In the genomic region with DNA sequence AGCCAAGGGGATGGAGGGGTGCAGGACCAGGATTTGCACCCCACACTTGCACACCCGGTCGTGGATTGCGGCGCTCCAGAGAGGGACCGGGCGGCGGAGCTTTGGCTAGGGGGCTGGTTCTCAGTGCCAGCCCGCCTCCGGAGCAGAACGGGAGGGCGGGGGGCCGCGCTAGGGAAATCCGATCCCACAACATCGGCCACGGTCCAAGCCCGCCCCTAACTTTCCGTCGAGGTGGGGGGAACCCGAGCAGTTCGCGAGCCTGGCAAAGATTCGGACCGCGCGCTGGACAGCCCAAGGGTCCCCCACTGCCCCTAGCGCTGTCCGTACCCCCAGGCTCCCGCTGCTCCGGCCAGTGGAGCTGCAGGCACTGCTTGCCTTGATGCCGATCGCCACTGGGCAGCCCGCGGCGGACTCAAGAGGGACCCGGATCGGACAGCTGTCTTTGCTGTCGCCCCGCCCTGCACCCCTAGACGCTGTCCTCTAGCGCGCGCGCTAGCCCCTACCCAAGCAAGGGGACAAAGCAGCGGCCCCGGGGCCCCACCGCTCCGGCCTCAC, we compare ENCODE assay signal across 9 mouse cellular contexts. TPM values are rescaled to one million over a fixed set of nuclear protein-coding genes. Genes with fewer than 3 reads are reported as not detected.
DNase-seq lines count a peak whose midpoint lies in the region; ATAC-seq and TF ChIP-seq lines count a peak whose summit lies in the region.
"Had no signal": no experiment of that assay in that cellular context is flagged by ENCODE, and none has a peak within 500 bp of the region (broad histone marks: within the 10 kb centered on the region; RNA-seq: fewer than 3 reads in every experiment).

No protein-coding gene starts in this region.

- H3K9ac ChIP-seq in forebrain, embryonic 13.5 days, result peak overlapping the region; percentile 99
- peak overlapping the region; percentile 99 for H3K9ac ChIP-seq in neural tube, embryonic 14.5 days (replicated peaks; ENCODE audit: low read depth, low read length)

- peak overlapping the region; percentile 96 for H3ac ChIP-seq in C2C12 (ENCODE audit: control insufficient read depth, insufficient read length, low read depth)

- TF ChIP-seq POLR2A in lung, adult 2 months (IDR thresholded peaks at IDR 0.05; ENCODE audit: borderline replicate concordance, extremely low read depth, low read depth, low read length), result peak; percentile 59; the same call in 1 of the 2 replicates

- H3K4me3 ChIP-seq in C2C12 (ENCODE audit: insufficient read depth, poor library complexity, severe bottlenecking), result peak overlapping the region; percentile 68
- peak overlapping the region; percentile 95 for H3K4me3 ChIP-seq in forebrain, embryonic 13.5 days
- H3K4me3 ChIP-seq in lung, adult 2 months (replicated peaks; ENCODE audit: extremely low read depth, low read depth, low read length), result peak overlapping the region; percentile 96
- peak overlapping the region; percentile 98 for H3K4me3 ChIP-seq in neural tube, embryonic 14.5 days (ENCODE audit: low read depth, low read length)

- ATAC-seq in forebrain, embryonic 13.5 days, result peak; percentile 62
- peak; percentile 59 for ATAC-seq in neural tube, embryonic 14.5 days (ENCODE audit: low read depth)

- peak overlapping the region; percentile 99 for H3K27ac ChIP-seq in forebrain, embryonic 13.5 days
- peak overlapping the region; percentile 99 for H3K27ac ChIP-seq in neural tube, embryonic 14.5 days (ENCODE audit: low read depth, low read length)

- peaks cover 22% of the 10 kb centered on the region for H3K79me3 ChIP-seq in C2C12 (ENCODE audit: low read depth)

- H3K27me3 ChIP-seq in C2C12 (ENCODE audit: control insufficient read depth, insufficient read depth, insufficient read length), result no peaks in the 10 kb centered on the region
- peaks cover 23% of the 10 kb centered on the region for H3K27me3 ChIP-seq in forebrain, embryonic 13.5 days
- no peaks in the 10 kb centered on the region; the same call in 1 of the 2 replicates for H3K27me3 ChIP-seq in neural tube, embryonic 14.5 days (ENCODE audit: control insufficient read depth, insufficient read depth, low read length)

- 0% methylated on average over 48 of the region's 48 CpGs for WGBS in forebrain, embryonic 13.5 days
- WGBS in lung, adult 2 months, result 0% methylated on average over 48 of the region's 48 CpGs
- WGBS in neural tube, embryonic 14.5 days, result under 1% methylated on average over 47 of the region's 48 CpGs

- peaks cover 46% of the 10 kb centered on the region for H3K79me2 ChIP-seq in C2C12 (ENCODE audit: control insufficient read depth, insufficient read depth)

- intact Hi-C loops in heart, postnatal 10 days (cut with DNase I), result loop anchor here (2.0 kb wide), 1 partner anchor 77 kb away; no protein-coding TSS in a partner anchor

- peak overlapping the region; percentile 99 for H3K4me2 ChIP-seq in forebrain, embryonic 13.5 days
- H3K4me2 ChIP-seq in neural tube, embryonic 14.5 days (ENCODE audit: low read depth, low read length), result peak overlapping the region; percentile 97

- peak; percentile 72 to 82 for DNase-seq in adrenal gland, postnatal 4 days (ENCODE audit: low spot score in 2 of 2)
- DNase-seq in heart, postnatal 10 days, result peak; percentile 92
- DNase-seq in kidney, postnatal 25 days, result peak; percentile 87 to 92
- peak; percentile 79 for DNase-seq in lung, adult 2 months
- peak; percentile 82 for DNase-seq in urinary bladder, adult 2 months (ENCODE audit: low spot score)

- peaks cover 25% of the 10 kb centered on the region for H3K36me3 ChIP-seq in C2C12 (ENCODE audit: control insufficient read depth, insufficient read depth)
- peaks cover 29% of the 10 kb centered on the region for H3K36me3 ChIP-seq in forebrain, embryonic 13.5 days (ENCODE audit: poor library complexity, severe bottlenecking)
- peaks cover 19% of the 10 kb centered on the region for H3K36me3 ChIP-seq in neural tube, embryonic 14.5 days (ENCODE audit: control insufficient read depth, insufficient read depth, low read length)

- H3K4me1 ChIP-seq in forebrain, embryonic 13.5 days, result peaks cover 35% of the 10 kb centered on the region
- peaks cover 29% of the 10 kb centered on the region for H3K4me1 ChIP-seq in lung, adult 2 months (ENCODE audit: control insufficient read depth, insufficient read depth, low read length)
- H3K4me1 ChIP-seq in neural tube, embryonic 14.5 days (ENCODE audit: control insufficient read depth, insufficient read depth, low read length), result peaks cover 28% of the 10 kb centered on the region

- H3K9me3 ChIP-seq in forebrain, embryonic 13.5 days (replicated peaks), result no peaks in the 10 kb centered on the region
- H3K9me3 ChIP-seq in neural tube, embryonic 14.5 days (ENCODE audit: control insufficient read depth, low read length), result no peaks in the 10 kb centered on the region

- no peak for TF ChIP-seq CTCF in C2C12 (IDR thresholded peaks at IDR 0.05; ENCODE audit: control insufficient read depth, insufficient read depth, insufficient read length)
- TF ChIP-seq CTCF in lung, adult 2 months (IDR thresholded peaks at IDR 0.05; ENCODE audit: insufficient read depth, low read length), result no peak

TF ChIP-seq in C2C12, 6 proteins besides CTCF, POLR2A, EP300 and RAD21:
- TF ChIP-seq MYOG (IDR thresholded peaks at IDR 0.05; ENCODE audit: control insufficient read depth, extremely low read depth, insufficient read length), result no peak
- no peak for TF ChIP-seq MAX (IDR thresholded peaks at IDR 0.05)
- no peak for TF ChIP-seq FOSL1 (IDR thresholded peaks at IDR 0.05; ENCODE audit: insufficient read depth, low read length, poor library complexity, severe bottlenecking)
- no peak for TF ChIP-seq CEBPB (IDR thresholded peaks at IDR 0.05; ENCODE audit: low read depth)
- TF ChIP-seq USF1 (IDR thresholded peaks at IDR 0.05; ENCODE audit: low read depth), result no peak
- TF ChIP-seq MYOD1 (IDR thresholded peaks at IDR 0.05; ENCODE audit: control insufficient read depth, insufficient read length, low read depth), result no peak

RNA-seq across cellular contexts. Expression of gene Sema4c, which starts 0.6 kb away (rescaled TPM):
- polyA plus RNA-seq in C2C12 (2012; fragmentation: generic; extraction: Trizol), result 16.6 TPM
- total RNA-seq in adrenal gland, postnatal 4 days (2021), result 10 to 100 TPM; 44.0 to 57.6 TPM
- polyA plus RNA-seq in forebrain, embryonic 13.5 days (2015; fragmentation: Nextera tagmentation; extraction: Ambion mirVana), result 27.3 and 30.7 TPM in 2 replicates
- total RNA-seq in heart, postnatal 10 days (2021), result 10 to 100 TPM; 24.4 to 25.0 TPM
- polyA plus RNA-seq in lung, adult 2 months (2012; rRNA removed), result 23.0 and 23.7 TPM in 2 replicates
- 4.0 and 5.2 TPM in 2 replicates for polyA plus RNA-seq in neural tube, embryonic 14.5 days (2014; fragmentation: Nextera tagmentation; extraction: Ambion mirVana)
- polyA plus RNA-seq in urinary bladder, adult 2 months (2012; rRNA removed), result 25.6 and 30.8 TPM in 2 replicates
- total RNA-seq: neutrophil, adult 5-6 weeks had no signal

RNA-seq across cellular contexts. Expression of gene Ankrd39, which starts 10.3 kb away (rescaled TPM):
- 7.8 TPM for polyA plus RNA-seq in C2C12 (2012; fragmentation: generic; extraction: Trizol)
- 10 to 100 TPM; 19.8 to 23.1 TPM for total RNA-seq in adrenal gland, postnatal 4 days (2021)
- polyA plus RNA-seq in forebrain, embryonic 13.5 days (2015; fragmentation: Nextera tagmentation; extraction: Ambion mirVana), result 16.9 and 18.0 TPM in 2 replicates
- total RNA-seq in heart, postnatal 10 days (2021), result 10 to 100 TPM; 12.9 to 14.1 TPM
- polyA plus RNA-seq in lung, adult 2 months (2012; rRNA removed), result 22.1 and 22.8 TPM in 2 replicates
- polyA plus RNA-seq in neural tube, embryonic 14.5 days (2014; fragmentation: Nextera tagmentation; extraction: Ambion mirVana), result 26.6 and 34.5 TPM in 2 replicates
- polyA plus RNA-seq in urinary bladder, adult 2 months (2012; rRNA removed), result 19.6 and 26.7 TPM in 2 replicates

RNA-seq across cellular contexts. Expression of gene Gm42417, which starts 18.3 kb away (rescaled TPM):
- polyA plus RNA-seq in C2C12 (2012; fragmentation: generic; extraction: Trizol), result 0.05 TPM
- not detected for total RNA-seq in adrenal gland, postnatal 4 days (2021)
- polyA plus RNA-seq in forebrain, embryonic 13.5 days (2015; fragmentation: Nextera tagmentation; extraction: Ambion mirVana), result 0.30 and 0.44 TPM in 2 replicates
- 100 to 1,000 TPM in 1 of 2 experiments, 10 to 100 TPM in 1; 90.6 to 123 TPM for total RNA-seq in heart, postnatal 10 days (2021)
- polyA plus RNA-seq in lung, adult 2 months (2012; rRNA removed), result not detected in 2 replicates
- 0.32 and 0.62 TPM in 2 replicates for polyA plus RNA-seq in neural tube, embryonic 14.5 days (2014; fragmentation: Nextera tagmentation; extraction: Ambion mirVana)
- 0.12 and 0.25 TPM in 2 replicates for polyA plus RNA-seq in urinary bladder, adult 2 months (2012; rRNA removed)
- total RNA-seq: neutrophil, adult 5-6 weeks had no signal

RNA-seq across cellular contexts. Expression of gene Ankrd23, which starts 20.9 kb away (rescaled TPM):
- 1.1 TPM for polyA plus RNA-seq in C2C12 (2012; fragmentation: generic; extraction: Trizol)
- 10 to 100 TPM; 20.7 to 22.9 TPM for total RNA-seq in adrenal gland, postnatal 4 days (2021)
- polyA plus RNA-seq in forebrain, embryonic 13.5 days (2015; fragmentation: Nextera tagmentation; extraction: Ambion mirVana), result 11.3 and 12.3 TPM in 2 replicates
- total RNA-seq in heart, postnatal 10 days (2021), result 100 to 1,000 TPM; 189 to 244 TPM
- polyA plus RNA-seq in lung, adult 2 months (2012; rRNA removed), result 13.7 and 36.2 TPM in 2 replicates
- 13.0 and 14.9 TPM in 2 replicates for polyA plus RNA-seq in neural tube, embryonic 14.5 days (2014; fragmentation: Nextera tagmentation; extraction: Ambion mirVana)
- polyA plus RNA-seq in urinary bladder, adult 2 months (2012; rRNA removed), result 21.3 and 26.1 TPM in 2 replicates

RNA-seq across cellular contexts. Expression of gene Cnnm3, which starts 45.9 kb away (rescaled TPM):
- polyA plus RNA-seq in C2C12 (2012; fragmentation: generic; extraction: Trizol), result 6.5 TPM
- total RNA-seq in adrenal gland, postnatal 4 days (2021), result 10 to 100 TPM; 44.1 to 45.1 TPM
- polyA plus RNA-seq in forebrain, embryonic 13.5 days (2015; fragmentation: Nextera tagmentation; extraction: Ambion mirVana), result 5.3 and 5.7 TPM in 2 replicates
- 10 to 100 TPM; 15.3 to 18.3 TPM for total RNA-seq in heart, postnatal 10 days (2021)
- 36.6 and 37.0 TPM in 2 replicates for polyA plus RNA-seq in lung, adult 2 months (2012; rRNA removed)
- polyA plus RNA-seq in neural tube, embryonic 14.5 days (2014; fragmentation: Nextera tagmentation; extraction: Ambion mirVana), result 5.4 and 9.4 TPM in 2 replicates
- 15.2 and 17.6 TPM in 2 replicates for polyA plus RNA-seq in urinary bladder, adult 2 months (2012; rRNA removed)

Comparison
In these comparisons a context has a peak if more than half of its experiments do, and no peak if none do; other contexts are left out.
1. Peak in every context shown above with its lines: DNase-seq, ATAC-seq, H3K4me3 ChIP-seq and H3K27ac ChIP-seq.